Mouse (Mus musculus): ENCODE data around the gene Gdi2. TPM values are rescaled to one million over a fixed set of nuclear protein-coding genes. Genes with fewer than 3 reads are reported as not detected.
"Not testable (repeated sequence)": the region's sequence is repeated elsewhere in the genome, so short reads cannot be mapped to it uniquely, and the experiment has no call there.

Gdi2 gene
- total RNA-seq, 1 experiment = 359 TPM

DNA sequence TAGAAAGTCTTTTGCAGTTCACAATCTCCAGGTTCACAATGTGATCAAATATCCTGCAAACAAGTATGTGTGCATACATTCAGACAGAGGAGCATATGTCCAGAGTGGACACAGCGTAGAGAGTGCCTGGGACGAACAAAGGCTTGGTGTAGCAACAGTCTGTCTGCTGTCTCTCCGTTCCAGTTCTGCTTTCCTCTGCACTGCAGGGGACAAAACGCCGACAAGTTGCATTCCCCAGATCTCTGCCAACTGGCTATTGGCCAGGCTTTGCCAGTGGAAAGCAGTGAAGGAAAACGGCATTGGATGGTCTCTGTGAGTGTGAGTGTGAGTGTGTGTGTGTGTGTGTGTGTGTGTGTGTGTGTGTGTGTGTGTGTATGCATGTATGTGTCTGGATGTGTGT lies 14.4 kb upstream of the Gdi2 start:
- TF ChIP-seq MAFK (IDR thresholded peaks at IDR 0.05; ENCODE audit: insufficient read depth, low read depth, low read length) (no peak), HCFC1 (IDR thresholded peaks at IDR 0.05; ENCODE audit: borderline replicate concordance, insufficient read depth, low read length) (no peak), ZNF384 (IDR thresholded peaks at IDR 0.05; ENCODE audit: low read depth, low read length) (no peak), ZC3H11A (IDR thresholded peaks at IDR 0.05; ENCODE audit: borderline replicate concordance, low read depth, low read length) (no peak), CHD2 (IDR thresholded peaks at IDR 0.05; ENCODE audit: low read depth, low read length) (no peak)
- Histone ChIP-seq H3K4me3 (ENCODE audit: insufficient read depth in 1 of 2, low read depth in 1 of 2, low read length in 2 of 2, poor library complexity in 1 of 2, severe bottlenecking in 1 of 2) (no peak overlapping the region), H3K4me1 (ENCODE audit: control insufficient read depth in 2 of 2, insufficient read depth in 2 of 2, low read length in 2 of 2, poor library complexity in 1 of 2) (peaks cover 0 to 2% of the 10 kb centered on the region in 2 experiments; a peak in 1 of 4 replicates), H3K9ac (ENCODE audit: insufficient read depth, low read depth, low read length, poor library complexity, severe bottlenecking) (no peak overlapping the region), H3K36me3 (ENCODE audit: control insufficient read depth, insufficient read depth, low read length, poor library complexity, severe bottlenecking) (no peaks in the 10 kb centered on the region), H3K9me3 (ENCODE audit: control insufficient read depth, insufficient read depth, low read depth, low read length) (no peaks in the 10 kb centered on the region), H3K27ac (ENCODE audit: insufficient read depth, low read depth, low read length, poor library complexity, severe bottlenecking) (no peak overlapping the region)
- in situ Hi-C loops (cut with MboI; ENCODE audit: low sequenced_read_pairs in 2 of 2, unreplicated experiment in 2 of 2) = no loop called here
- DNase-seq (ENCODE audit: low read depth, low spot score) = no peak

DNA sequence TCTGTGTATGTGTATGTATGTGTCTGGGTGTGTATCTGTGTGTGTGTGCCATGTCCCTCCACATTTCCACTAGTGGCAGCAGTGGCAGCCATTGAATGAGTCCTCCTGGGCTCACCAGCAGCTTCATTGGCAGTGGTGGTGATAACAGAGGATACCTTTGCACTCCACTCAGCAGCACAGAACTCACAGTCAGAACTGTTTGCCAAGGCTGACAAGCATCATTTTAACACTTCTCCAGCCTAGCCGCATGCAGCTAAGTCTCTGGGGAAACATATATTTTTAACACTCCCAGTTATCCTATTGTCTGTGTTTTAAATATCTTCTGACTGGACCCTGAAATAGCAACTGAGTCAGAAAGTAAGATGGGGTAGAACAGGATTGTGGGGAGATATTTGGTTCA lies 13.9 kb upstream of the Gdi2 start:
- peaks cover 0 to 2% of the 10 kb centered on the region in 2 experiments; a peak in 1 of 4 replicates for H3K4me1 ChIP-seq (ENCODE audit: control insufficient read depth in 2 of 2, insufficient read depth in 2 of 2, low read length in 2 of 2, poor library complexity in 1 of 2)
- no peak overlapping the region for H3K27ac ChIP-seq (ENCODE audit: insufficient read depth, low read depth, low read length, poor library complexity, severe bottlenecking)
- H3K9ac ChIP-seq (ENCODE audit: insufficient read depth, low read depth, low read length, poor library complexity, severe bottlenecking) = no peak overlapping the region
- no peaks in the 10 kb centered on the region for H3K36me3 ChIP-seq (ENCODE audit: control insufficient read depth, insufficient read depth, low read length, poor library complexity, severe bottlenecking)
- DNase-seq (ENCODE audit: low read depth, low spot score) = no peak
- TF ChIP-seq CHD2 (IDR thresholded peaks at IDR 0.05; ENCODE audit: low read depth, low read length) (no peak), ZNF384 (IDR thresholded peaks at IDR 0.05; ENCODE audit: low read depth, low read length) (no peak), MAFK (IDR thresholded peaks at IDR 0.05; ENCODE audit: insufficient read depth, low read depth, low read length) (no peak), HCFC1 (IDR thresholded peaks at IDR 0.05; ENCODE audit: borderline replicate concordance, insufficient read depth, low read length) (no peak), ZC3H11A (IDR thresholded peaks at IDR 0.05; ENCODE audit: borderline replicate concordance, low read depth, low read length) (no peak)
- H3K4me3 ChIP-seq (ENCODE audit: insufficient read depth in 1 of 2, low read depth in 1 of 2, low read length in 2 of 2, poor library complexity in 1 of 2, severe bottlenecking in 1 of 2) = no peak overlapping the region
- in situ Hi-C loops (cut with MboI; ENCODE audit: low sequenced_read_pairs in 2 of 2, unreplicated experiment in 2 of 2) = no loop called here
- no peaks in the 10 kb centered on the region for H3K9me3 ChIP-seq (ENCODE audit: control insufficient read depth, insufficient read depth, low read depth, low read length)

DNA sequence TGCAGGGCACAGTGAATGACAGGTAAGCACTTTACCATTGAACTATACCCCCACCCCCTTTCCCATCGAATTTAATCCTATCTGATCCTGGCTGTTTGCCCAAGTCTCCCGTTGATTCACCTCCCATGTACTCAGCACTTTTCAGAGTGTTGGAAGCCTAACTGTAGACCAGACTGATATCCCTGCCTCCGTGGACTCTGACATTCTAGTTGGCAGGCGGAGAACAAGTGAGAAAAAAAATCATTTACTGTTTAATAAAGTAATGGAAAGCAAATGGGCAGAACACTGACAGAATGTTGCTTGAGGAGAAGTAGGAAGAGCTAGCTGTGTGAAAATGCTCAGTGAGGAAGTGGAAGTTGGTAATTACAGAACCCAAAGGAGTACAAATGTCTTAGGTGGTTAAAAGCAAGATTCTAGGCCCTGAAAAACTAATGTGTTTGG lies 12.2 kb upstream of the Gdi2 start:
- no peak overlapping the region for H3K9ac ChIP-seq (ENCODE audit: insufficient read depth, low read depth, low read length, poor library complexity, severe bottlenecking)
- H3K27ac ChIP-seq (ENCODE audit: insufficient read depth, low read depth, low read length, poor library complexity, severe bottlenecking) = no peak overlapping the region
- H3K36me3 ChIP-seq (ENCODE audit: control insufficient read depth, insufficient read depth, low read length, poor library complexity, severe bottlenecking) = no peaks in the 10 kb centered on the region
- no peak for DNase-seq (ENCODE audit: low read depth, low spot score)
- no peak overlapping the region for H3K4me3 ChIP-seq (ENCODE audit: insufficient read depth in 1 of 2, low read depth in 1 of 2, low read length in 2 of 2, poor library complexity in 1 of 2, severe bottlenecking in 1 of 2)
- no peaks in the 10 kb centered on the region for H3K9me3 ChIP-seq (ENCODE audit: control insufficient read depth, insufficient read depth, low read depth, low read length)
- peaks cover 0 to 8% of the 10 kb centered on the region in 2 experiments; a peak in 2 of 4 replicates for H3K4me1 ChIP-seq (ENCODE audit: control insufficient read depth in 2 of 2, insufficient read depth in 2 of 2, low read length in 2 of 2, poor library complexity in 1 of 2)
- no peak for TF ChIP-seq ZC3H11A (IDR thresholded peaks at IDR 0.05; ENCODE audit: borderline replicate concordance, low read depth, low read length)
- no peak for TF ChIP-seq CHD2 (IDR thresholded peaks at IDR 0.05; ENCODE audit: low read depth, low read length)
- TF ChIP-seq ZNF384 (IDR thresholded peaks at IDR 0.05; ENCODE audit: low read depth, low read length) = no peak
- no peak for TF ChIP-seq HCFC1 (IDR thresholded peaks at IDR 0.05; ENCODE audit: borderline replicate concordance, insufficient read depth, low read length)
- TF ChIP-seq MAFK (IDR thresholded peaks at IDR 0.05; ENCODE audit: insufficient read depth, low read depth, low read length) = no peak
- in situ Hi-C loops (cut with MboI; ENCODE audit: low sequenced_read_pairs in 2 of 2, unreplicated experiment in 2 of 2) = no loop called here

DNA sequence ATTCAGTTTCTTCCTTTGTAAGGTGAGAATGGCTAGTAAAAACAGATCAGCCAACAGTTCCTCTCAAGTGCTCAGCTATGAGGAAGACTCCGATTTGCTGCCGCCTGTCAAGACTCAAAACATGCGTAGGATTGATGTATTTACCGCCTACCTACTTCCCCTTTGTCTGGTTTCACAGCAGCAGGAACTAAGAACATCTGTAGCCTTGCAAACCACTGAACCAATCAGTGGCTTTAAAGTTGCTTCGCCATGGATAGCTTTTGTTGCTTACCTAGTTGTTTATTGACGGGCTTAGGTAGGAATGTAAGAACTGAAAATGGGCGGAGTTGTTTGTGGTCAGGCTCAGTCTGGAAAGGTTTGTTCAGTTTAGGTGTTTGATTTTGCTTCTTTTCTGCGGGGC lies 11.5 kb upstream of the Gdi2 start:
- in situ Hi-C loops (cut with MboI; ENCODE audit: low sequenced_read_pairs in 2 of 2, unreplicated experiment in 2 of 2) = no loop called here
- H3K36me3 ChIP-seq (ENCODE audit: control insufficient read depth, insufficient read depth, low read length, poor library complexity, severe bottlenecking) = no peaks in the 10 kb centered on the region
- no peak overlapping the region for H3K27ac ChIP-seq (ENCODE audit: insufficient read depth, low read depth, low read length, poor library complexity, severe bottlenecking)
- H3K4me1 ChIP-seq (ENCODE audit: control insufficient read depth in 2 of 2, insufficient read depth in 2 of 2, low read length in 2 of 2, poor library complexity in 1 of 2) = peaks cover 0 to 8% of the 10 kb centered on the region in 2 experiments; a peak in 2 of 4 replicates
- no peak overlapping the region for H3K9ac ChIP-seq (ENCODE audit: insufficient read depth, low read depth, low read length, poor library complexity, severe bottlenecking)
- no peak for DNase-seq (ENCODE audit: low read depth, low spot score)
- H3K4me3 ChIP-seq (ENCODE audit: insufficient read depth in 1 of 2, low read depth in 1 of 2, low read length in 2 of 2, poor library complexity in 1 of 2, severe bottlenecking in 1 of 2) = no peak overlapping the region; a peak in 1 of 4 replicates
- H3K9me3 ChIP-seq (ENCODE audit: control insufficient read depth, insufficient read depth, low read depth, low read length) = no peaks in the 10 kb centered on the region
- TF ChIP-seq HCFC1 (IDR thresholded peaks at IDR 0.05; ENCODE audit: borderline replicate concordance, insufficient read depth, low read length) (no peak), CHD2 (IDR thresholded peaks at IDR 0.05; ENCODE audit: low read depth, low read length) (no peak), ZNF384 (IDR thresholded peaks at IDR 0.05; ENCODE audit: low read depth, low read length) (no peak), ZC3H11A (IDR thresholded peaks at IDR 0.05; ENCODE audit: borderline replicate concordance, low read depth, low read length) (no peak), MAFK (IDR thresholded peaks at IDR 0.05; ENCODE audit: insufficient read depth, low read depth, low read length) (no peak)

DNA sequence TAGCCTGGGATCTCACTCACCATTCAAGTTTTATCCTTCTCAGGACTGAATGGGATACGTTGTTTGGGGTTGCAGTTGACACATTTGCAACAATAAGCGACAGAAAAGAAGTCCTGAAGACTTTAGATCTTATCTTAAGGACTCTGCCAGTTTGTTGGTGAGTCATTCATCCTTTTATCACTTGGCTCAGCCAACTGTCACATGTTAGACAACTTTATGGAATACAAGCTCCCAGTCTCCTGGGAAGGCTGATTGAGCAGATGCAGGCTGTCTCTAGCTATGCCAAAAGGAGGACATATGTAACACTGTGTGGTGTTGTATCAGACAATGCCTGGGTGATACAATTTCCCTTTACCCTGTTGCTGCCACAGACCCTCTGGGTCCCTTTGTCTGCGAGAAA lies 7.4 kb upstream of the Gdi2 start:
- TF ChIP-seq CHD2 (IDR thresholded peaks at IDR 0.05; ENCODE audit: low read depth, low read length) (no peak), HCFC1 (IDR thresholded peaks at IDR 0.05; ENCODE audit: borderline replicate concordance, insufficient read depth, low read length) (no peak), MAFK (IDR thresholded peaks at IDR 0.05; ENCODE audit: insufficient read depth, low read depth, low read length) (no peak), ZC3H11A (IDR thresholded peaks at IDR 0.05; ENCODE audit: borderline replicate concordance, low read depth, low read length) (no peak)
- Histone ChIP-seq H3K4me3 (ENCODE audit: insufficient read depth in 1 of 2, low read depth in 1 of 2, low read length in 2 of 2, poor library complexity in 1 of 2, severe bottlenecking in 1 of 2) (no peak overlapping the region), H3K9me3 (ENCODE audit: control insufficient read depth, insufficient read depth, low read depth, low read length) (no peaks in the 10 kb centered on the region), H3K4me1 (ENCODE audit: control insufficient read depth in 2 of 2, insufficient read depth in 2 of 2, low read length in 2 of 2, poor library complexity in 1 of 2) (peaks cover 3 to 10% of the 10 kb centered on the region in 2 experiments; a peak in 3 of 4 replicates), H3K27ac (ENCODE audit: insufficient read depth, low read depth, low read length, poor library complexity, severe bottlenecking) (no peak overlapping the region), H3K36me3 (ENCODE audit: control insufficient read depth, insufficient read depth, low read length, poor library complexity, severe bottlenecking) (no peaks in the 10 kb centered on the region), H3K9ac (ENCODE audit: insufficient read depth, low read depth, low read length, poor library complexity, severe bottlenecking) (no peak overlapping the region)
- no peak for DNase-seq (ENCODE audit: low read depth, low spot score)
- in situ Hi-C loops (cut with MboI; ENCODE audit: low sequenced_read_pairs in 2 of 2, unreplicated experiment in 2 of 2) = no loop called here

DNA sequence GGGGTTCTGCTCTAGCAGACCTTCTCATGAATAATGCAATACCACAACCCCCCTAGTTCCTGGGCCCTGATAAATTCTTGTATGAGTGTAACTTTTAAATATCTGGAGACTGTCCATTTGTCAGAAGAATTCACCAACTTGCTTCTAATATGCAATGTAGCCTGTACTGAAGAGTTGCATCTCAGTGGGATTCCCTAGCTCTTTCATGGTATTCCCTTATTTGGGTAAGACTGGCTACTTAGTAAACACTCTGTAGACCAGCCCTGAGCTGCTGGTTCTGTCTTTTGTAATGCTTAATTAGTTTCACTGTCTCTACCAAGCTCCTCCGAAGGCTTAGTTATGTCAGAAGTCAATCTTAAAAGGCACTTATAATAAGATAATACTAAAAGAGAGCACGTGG lies 6.7 kb upstream of the Gdi2 start:
- H3K4me3 ChIP-seq (ENCODE audit: insufficient read depth in 1 of 2, low read depth in 1 of 2, low read length in 2 of 2, poor library complexity in 1 of 2, severe bottlenecking in 1 of 2); H3K36me3 ChIP-seq (ENCODE audit: control insufficient read depth, insufficient read depth, low read length, poor library complexity, severe bottlenecking); in situ Hi-C loops (cut with MboI; ENCODE audit: low sequenced_read_pairs in 2 of 2, unreplicated experiment in 2 of 2); H3K27ac ChIP-seq (ENCODE audit: insufficient read depth, low read depth, low read length, poor library complexity, severe bottlenecking); H3K9ac ChIP-seq (ENCODE audit: insufficient read depth, low read depth, low read length, poor library complexity, severe bottlenecking); H3K9me3 ChIP-seq (ENCODE audit: control insufficient read depth, insufficient read depth, low read depth, low read length); DNase-seq (ENCODE audit: low read depth, low spot score): not testable (repeated sequence)
- peaks cover 3 to 10% of the 10 kb centered on the region in 2 experiments; a peak in 3 of 4 replicates for H3K4me1 ChIP-seq (ENCODE audit: control insufficient read depth in 2 of 2, insufficient read depth in 2 of 2, low read length in 2 of 2, poor library complexity in 1 of 2)

Measured in ES-E14 (cell line).